Mouse (Mus musculus) stomach, postnatal 0 days (tissue): Measurements from ENCODE around the gene Crb2. TPM values are rescaled to one million over a fixed set of nuclear protein-coding genes. Genes with fewer than 3 reads are reported as not detected.

Experiments used
- ATAC-seq: fragments of 200-750 bp; cut with Nextera tagmentation; 2 replicates; pipeline ENCODE4 v1.8.0; 2017; ENCODE audit not compliant: low FRiP score, low TSS enrichment
- DNase-seq: peaks from one replicate; pipeline ENCODE4 v3.0.0-alpha.2; 2016; ENCODE audit warnings: low spot score
- H3K27ac ChIP-seq: fragments of 300-500 bp; sonication (generic); replicated peaks from 2 replicates; pipeline ENCODE4 v1.5.1; 2014; ENCODE audit warnings: mild to moderate bottlenecking, control low read depth
- H3K27me3 ChIP-seq: fragments of 300-500 bp; sonication (generic); 2 replicates; pipeline ENCODE4 v1.6.1; 2014; ENCODE audit warnings: low read length; ENCODE audit not compliant: control insufficient read depth, insufficient read depth
- H3K36me3 ChIP-seq: fragments of 300-500 bp; sonication (generic); 2 replicates; pipeline ENCODE4 v1.6.1; 2014; ENCODE audit warnings: low read length, mixed read lengths; ENCODE audit not compliant: control insufficient read depth, insufficient read depth
- H3K4me1 ChIP-seq: fragments of 300-500 bp; sonication (generic); replicated peaks from 2 replicates; pipeline ENCODE4 v1.6.1; 2014; ENCODE audit warnings: antibody characterized with exemption; ENCODE audit not compliant: control insufficient read depth, insufficient read depth
- H3K4me2 ChIP-seq: fragments of 300-500 bp; sonication (generic); replicated peaks from 2 replicates; pipeline ENCODE4 v1.6.1; 2014; ENCODE audit warnings: low read depth, mild to moderate bottlenecking, control low read depth, moderate library complexity
- H3K4me3 ChIP-seq: fragments of 300-500 bp; sonication (generic); 2 replicates; pipeline ENCODE4 v1.5.1; 2014; ENCODE audit warnings: low read depth, low read length, control low read depth
- H3K9ac ChIP-seq: fragments of 300-500 bp; sonication (generic); 2 replicates; pipeline ENCODE4 v1.6.1; 2014; ENCODE audit warnings: mild to moderate bottlenecking, low read length, control low read depth, mixed read lengths
- H3K9me3 ChIP-seq: fragments of 300-500 bp; sonication (generic); 2 replicates; pipeline ENCODE4 v1.6.1; 2016; ENCODE audit warnings: low read length; ENCODE audit not compliant: control insufficient read depth
- CTCF ChIP-seq: IDR thresholded peaks from 2 replicates; pipeline ENCODE4 v1.5.1; 2016; ENCODE audit warnings: antibody characterized with exemption, low read depth, mild to moderate bottlenecking, moderate library complexity
- EP300 ChIP-seq: optimal IDR thresholded peaks from 2 replicates; pipeline ENCODE3; 2016; ENCODE audit warnings: antibody characterized with exemption
- WGBS: fragments of 180-500 bp; shearing (Covaris S2); extraction: QIAGEN DNeasy Blood & Tissue Kit; methylation state at CpG from one replicate; pipeline ENCODE4 v1.1.7; 2014; 5-methylcytosine and 5-hydroxymethylcytosine counted together
- polyA plus RNA-seq: library from polyadenylated mRNA; unstranded; fragments of >200 nt; fragmentation: Nextera tagmentation; extraction: Ambion mirVana; gene quantifications from 2 replicates; pipeline ENCODE4 v1.2.1, GENCODE M21; 2015

Crb2 gene
- polyA plus RNA-seq, 1 experiment from 2014 or later = 0.74 TPM

GRCm38 (mm10) chr2:37829758-37830275 is 53.8 kb downstream of the Crb2 start:
- ATAC-seq (no peak), DNase-seq (no peak)
- no peak overlapping the region for H3K4me2 ChIP-seq
- H3K9me3 ChIP-seq = no peaks in the 10 kb centered on the region
- no peaks in the 10 kb centered on the region for H3K27me3 ChIP-seq
- H3K4me1 ChIP-seq = no peaks in the 10 kb centered on the region
- no peak overlapping the region for H3K4me3 ChIP-seq
- no peak overlapping the region for H3K9ac ChIP-seq
- H3K27ac ChIP-seq = no peak overlapping the region
- H3K36me3 ChIP-seq = no peaks in the 10 kb centered on the region
- no peak for TF ChIP-seq EP300
- TF ChIP-seq CTCF = no peak
- 54% methylated on average over 9 of the region's 9 CpGs for WGBS

DNA sequence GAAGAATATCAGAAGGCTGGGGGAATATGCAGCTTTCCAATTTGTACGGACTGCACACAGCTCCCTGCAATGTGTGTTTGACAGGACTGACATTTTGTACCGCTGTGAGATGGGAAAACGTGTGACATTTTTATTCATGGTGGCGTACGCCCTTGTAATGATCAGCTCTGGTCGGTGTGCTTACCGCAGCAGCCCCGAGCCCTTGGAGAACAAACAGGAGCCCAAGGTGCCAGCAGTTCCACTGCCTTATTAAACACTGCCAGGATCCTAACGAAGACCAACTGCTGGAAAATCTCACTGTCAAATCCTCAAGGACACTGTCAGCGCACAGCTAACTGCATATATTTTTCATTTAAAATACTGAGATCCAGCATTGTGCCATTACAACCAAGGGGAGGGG is 56.2 kb downstream of the Crb2 start:
- no peak for ATAC-seq
- no peak overlapping the region for H3K27ac ChIP-seq
- no peaks in the 10 kb centered on the region for H3K36me3 ChIP-seq
- 70% methylated on average over 10 of the region's 10 CpGs for WGBS
- no peaks in the 10 kb centered on the region for H3K27me3 ChIP-seq
- no peak overlapping the region for H3K4me3 ChIP-seq
- TF ChIP-seq EP300 (no peak), CTCF (no peak)
- no peak overlapping the region for H3K4me2 ChIP-seq
- no peak overlapping the region for H3K9ac ChIP-seq
- no peaks in the 10 kb centered on the region for H3K4me1 ChIP-seq
- no peaks in the 10 kb centered on the region for H3K9me3 ChIP-seq
- DNase-seq = no peak

DNA sequence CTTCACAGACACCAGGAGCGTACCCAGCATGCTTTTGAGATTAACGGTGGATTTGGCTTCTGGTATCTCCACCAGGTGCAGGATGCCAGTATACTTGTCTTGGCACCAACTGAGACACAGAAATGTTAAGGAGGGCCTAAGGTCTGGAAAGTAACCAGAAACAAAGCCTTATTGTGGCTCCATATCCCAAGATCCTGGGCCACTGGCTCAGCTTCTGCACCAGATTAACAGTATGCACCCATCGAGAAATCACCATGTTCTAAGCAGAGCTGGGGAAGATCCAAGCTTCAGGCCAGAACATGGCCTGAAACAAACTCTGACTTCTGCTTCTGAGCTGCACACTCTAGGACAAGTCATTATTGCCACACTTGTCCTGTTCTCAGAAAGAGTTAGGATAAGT is 60.9 kb downstream of the Crb2 start:
- H3K4me3 ChIP-seq = no peak overlapping the region
- no peak for DNase-seq
- no peaks in the 10 kb centered on the region for H3K27me3 ChIP-seq
- H3K4me2 ChIP-seq = no peak overlapping the region
- H3K9ac ChIP-seq = no peak overlapping the region
- H3K36me3 ChIP-seq = no peaks in the 10 kb centered on the region
- H3K4me1 ChIP-seq = no peaks in the 10 kb centered on the region
- no peaks in the 10 kb centered on the region for H3K9me3 ChIP-seq
- no peak for TF ChIP-seq EP300
- no peak for TF ChIP-seq CTCF
- no peak overlapping the region for H3K27ac ChIP-seq
- ATAC-seq = no peak
- 89% methylated on average over 3 of the region's 3 CpGs for WGBS

GRCm38 (mm10) chr2:37837542-37837941 is 61.5 kb downstream of the Crb2 start:
- no peaks in the 10 kb centered on the region for H3K4me1 ChIP-seq
- no peak overlapping the region for H3K4me3 ChIP-seq
- H3K36me3 ChIP-seq = no peaks in the 10 kb centered on the region
- no peaks in the 10 kb centered on the region for H3K9me3 ChIP-seq
- no peak overlapping the region for H3K4me2 ChIP-seq
- TF ChIP-seq EP300 (no peak), CTCF (no peak)
- no peak for ATAC-seq
- 94% methylated on average over 3 of the region's 3 CpGs for WGBS
- H3K27me3 ChIP-seq = no peaks in the 10 kb centered on the region
- no peak for DNase-seq
- H3K9ac ChIP-seq = no peak overlapping the region
- no peak overlapping the region for H3K27ac ChIP-seq

GRCm38 (mm10) chr2:37838202-37838984 is 62.3 kb downstream of the Crb2 start:
- DNase-seq (no peak), ATAC-seq (no peak)
- H3K27me3 ChIP-seq = no peaks in the 10 kb centered on the region
- H3K27ac ChIP-seq = no peak overlapping the region
- TF ChIP-seq CTCF (no peak), EP300 (no peak)
- no peaks in the 10 kb centered on the region for H3K9me3 ChIP-seq
- H3K4me3 ChIP-seq = no peak overlapping the region
- 81% methylated on average over 7 of the region's 7 CpGs for WGBS
- no peaks in the 10 kb centered on the region for H3K4me1 ChIP-seq
- H3K4me2 ChIP-seq = no peak overlapping the region
- no peaks in the 10 kb centered on the region for H3K36me3 ChIP-seq
- H3K9ac ChIP-seq = no peak overlapping the region

DNA sequence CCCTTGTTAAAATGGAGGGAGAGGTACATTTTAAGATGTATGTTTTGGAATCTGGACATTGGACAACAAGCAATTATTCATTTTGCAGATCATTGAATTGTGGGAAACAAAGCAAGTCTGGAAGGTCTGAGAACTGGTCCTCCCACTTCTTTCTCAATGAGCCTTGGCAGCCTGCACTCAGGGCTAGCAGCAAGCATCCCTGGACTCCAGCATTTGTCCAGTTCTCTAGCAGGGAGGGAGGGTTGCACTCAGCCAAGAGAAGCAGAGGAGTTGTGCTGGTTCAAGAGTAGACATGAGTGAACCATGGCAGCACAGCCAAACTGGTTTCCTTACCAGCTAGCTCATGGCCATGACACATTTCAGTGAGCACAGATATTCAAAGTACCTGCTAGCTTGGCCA is 63.9 kb downstream of the Crb2 start:
- Histone ChIP-seq H3K4me2 (no peak overlapping the region), H3K4me3 (no peak overlapping the region), H3K27ac (no peak overlapping the region), H3K27me3 (no peaks in the 10 kb centered on the region), H3K36me3 (no peaks in the 10 kb centered on the region), H3K9ac (no peak overlapping the region), H3K4me1 (no peaks in the 10 kb centered on the region), H3K9me3 (no peaks in the 10 kb centered on the region)
- ATAC-seq (no peak), DNase-seq (no peak)
- TF ChIP-seq CTCF (no peak), EP300 (no peak)
